Mouse (Mus musculus) adrenal gland, postnatal 10 days (tissue): ENCODE data around the gene Slain2. TPM values are rescaled to one million over a fixed set of nuclear protein-coding genes. Genes with fewer than 3 reads are reported as not detected.
A peak's percentile ranks its signal among the peaks of the same experiment; 100 is the strongest.
"Not testable (repeated sequence)": the region's sequence is repeated elsewhere in the genome, so short reads cannot be mapped to it uniquely, and the experiment has no call there.

Source experiments
- DNase-seq: peaks from one replicate; pipeline ENCODE4 v3.0.0; 2021; ENCODE audit warnings: mixed read lengths
- total RNA-seq, 2 experiments: library from RNA; stranded (reverse); gene quantifications; 2 replicates each; pipeline ENCODE4 v1.2.3; 2021

Gene Slain2
- total RNA-seq, 2 experiments from 2014 or later = 56.1 to 59.8 TPM

GRCm38 (mm10) chr5:72899255-72899654 is 14.8 kb upstream of the Slain2 start:
- no peak for DNase-seq

DNA sequence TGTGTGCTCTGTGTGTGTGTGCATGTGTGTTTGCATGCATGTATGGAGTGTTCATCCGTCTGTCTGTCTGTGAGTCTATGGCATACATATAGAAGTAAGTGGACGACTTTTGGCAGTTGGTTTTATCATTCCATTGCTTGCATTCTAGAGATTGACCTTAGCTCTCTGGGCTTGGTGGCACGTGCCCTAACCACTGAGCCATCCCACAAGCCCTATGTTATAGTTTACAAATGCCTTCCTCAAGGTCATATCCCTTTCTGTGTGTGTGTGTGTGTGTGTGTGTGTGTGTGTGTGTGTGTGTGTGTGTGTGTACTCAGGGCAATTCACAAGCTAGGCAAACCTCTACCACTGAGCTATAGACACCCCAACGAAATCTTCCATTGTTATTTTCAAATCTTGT is 12.2 kb upstream of the Slain2 start:
- no peak for DNase-seq

DNA sequence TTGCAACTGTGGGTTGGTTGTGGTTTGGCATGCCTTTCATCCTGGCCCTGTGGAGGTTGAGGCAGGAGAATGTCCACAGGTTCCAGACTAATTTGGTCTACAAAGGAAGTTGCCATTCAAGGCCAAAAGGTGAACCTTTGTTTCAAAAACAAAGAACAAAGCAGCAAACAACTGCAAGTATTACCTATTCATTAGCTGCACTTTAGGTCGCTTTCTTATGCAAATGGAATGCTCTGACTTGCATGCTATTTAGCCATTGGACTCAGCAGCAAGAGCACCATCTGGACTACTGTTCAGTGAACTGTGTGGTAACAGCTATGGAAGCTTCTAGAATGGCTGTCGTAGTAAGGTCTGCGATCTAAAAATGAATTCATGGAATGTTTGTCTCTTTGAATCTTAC is 11.8 kb upstream of the Slain2 start:
- DNase-seq = no peak

DNA sequence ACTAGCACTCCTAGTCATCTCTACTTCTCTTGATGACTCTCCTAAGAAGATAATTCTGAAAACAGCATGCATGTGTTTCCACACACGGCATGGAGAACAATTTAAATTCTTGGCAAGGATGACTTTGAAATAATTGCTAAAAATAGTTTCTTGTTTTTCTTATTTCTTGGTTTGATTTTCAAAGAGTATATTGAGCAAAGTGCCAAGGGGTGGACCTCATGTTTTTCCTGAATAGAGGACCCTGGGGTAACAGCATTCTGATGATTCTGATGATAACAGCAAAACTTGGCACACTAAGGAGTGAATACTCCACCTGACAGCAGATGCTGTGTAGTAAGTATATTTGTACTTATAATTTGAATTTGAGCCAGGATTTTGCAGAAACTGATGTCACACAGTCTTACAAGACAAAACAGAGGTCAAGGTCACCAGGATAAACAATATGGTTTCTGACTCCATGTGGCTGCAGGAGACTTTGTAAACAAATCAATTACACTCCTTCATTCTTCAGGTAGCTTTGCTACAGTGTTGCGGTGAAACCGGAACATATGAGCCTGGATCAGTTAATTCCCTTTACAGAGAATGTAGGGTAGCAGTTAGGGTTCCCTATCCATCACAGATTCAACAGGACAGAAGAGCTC is 11.1 kb upstream of the Slain2 start:
- DNase-seq = no peak

- no peak for DNase-seq
Measured at GRCm38 (mm10) chr5:72904903-72905790, 9.0 kb upstream of the Slain2 start.

DNA sequence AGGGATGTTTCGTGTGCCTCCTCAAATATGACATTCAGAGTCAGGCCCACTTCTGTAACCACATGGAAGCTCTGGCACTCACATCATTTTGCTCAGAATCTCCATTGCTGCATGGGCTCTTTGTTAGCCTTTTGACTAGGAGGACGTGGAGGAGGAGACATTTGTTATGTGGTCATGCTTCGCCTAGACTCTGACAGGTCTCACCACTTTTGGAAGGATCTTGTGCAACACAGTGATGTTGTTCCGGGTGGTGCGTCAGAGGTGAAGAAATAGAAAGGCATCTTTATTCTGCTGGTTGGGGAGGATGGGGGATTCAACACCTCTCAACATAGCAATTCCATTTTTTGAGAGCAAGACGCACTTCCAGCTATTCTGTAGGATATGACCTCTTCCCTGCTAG is 6.7 kb upstream of the Slain2 start:
- DNase-seq = no peak

GRCm38 (mm10) chr5:72908324-72908936 is 5.7 kb upstream of the Slain2 start:
- no peak for DNase-seq

DNA sequence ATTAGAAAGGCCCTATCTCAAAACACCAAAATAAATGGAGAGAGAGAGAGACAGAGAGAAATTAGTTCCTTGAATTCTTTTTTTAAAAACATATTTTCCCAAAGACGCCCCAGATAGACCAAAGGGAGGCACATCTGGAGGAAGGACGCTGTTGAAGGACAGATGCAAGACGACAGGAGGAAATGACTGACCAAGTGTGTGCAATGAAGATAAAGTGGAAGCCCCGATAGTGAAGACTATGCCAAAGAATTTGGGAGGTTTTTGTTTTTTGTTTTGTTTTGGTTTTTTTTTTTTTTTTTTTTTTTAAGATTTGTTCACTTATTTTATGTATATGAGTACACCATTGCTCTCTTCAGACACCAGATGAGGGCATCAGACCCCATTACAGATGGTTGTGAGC is 4.7 kb upstream of the Slain2 start:
- no peak for DNase-seq

GRCm38 (mm10) chr5:72910373-72910772 is 3.7 kb upstream of the Slain2 start:
- DNase-seq = peak; percentile 48

DNA sequence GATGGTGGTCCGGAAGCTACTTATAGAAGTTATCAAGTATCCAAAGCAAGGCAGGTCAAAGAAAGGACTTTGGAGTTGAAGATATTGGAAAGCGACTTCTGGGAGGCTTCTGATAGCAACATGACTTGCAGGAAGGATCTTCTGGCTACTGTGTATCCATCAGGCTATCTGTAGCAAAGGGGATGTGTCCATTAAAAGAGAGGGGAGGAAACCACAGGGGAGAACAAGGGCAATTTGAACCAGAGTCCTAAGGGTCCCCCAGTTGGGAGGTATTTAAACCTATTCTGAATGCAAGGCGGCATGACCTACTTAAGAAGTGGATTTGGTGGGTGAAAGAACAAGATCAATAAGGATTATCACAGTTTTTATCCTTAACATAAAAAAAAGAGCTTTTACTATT is 2.8 kb upstream of the Slain2 start:
- no peak for DNase-seq

- DNase-seq = peak; percentile 76
Measured at GRCm38 (mm10) chr5:72914633-72915561, 793 bp downstream of the Slain2 start.

- no peak for DNase-seq
Measured at GRCm38 (mm10) chr5:72916048-72916447, 1.9 kb downstream of the Slain2 start.

GRCm38 (mm10) chr5:72916851-72917250 is 2.7 kb downstream of the Slain2 start:
- DNase-seq = no peak

DNA sequence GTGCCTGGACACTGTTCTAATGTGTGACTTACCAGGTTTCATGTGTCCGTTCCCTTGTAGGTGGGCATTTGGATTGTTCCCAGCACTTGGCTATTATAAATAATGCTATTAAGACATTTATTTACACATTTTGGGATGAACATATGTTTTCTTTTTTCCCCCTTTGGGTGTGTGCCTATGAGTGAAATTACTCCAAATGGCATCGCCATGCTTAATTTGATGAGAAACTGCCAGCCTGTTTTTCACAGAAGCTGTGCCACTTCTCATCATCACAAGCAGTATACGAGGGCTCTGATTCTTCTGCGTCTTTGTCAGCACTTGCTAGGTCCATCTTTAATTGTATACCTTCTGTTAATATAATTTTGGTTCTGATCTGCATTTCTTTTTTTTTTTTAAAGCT is 6.3 kb downstream of the Slain2 start:
- DNase-seq = no peak

DNA sequence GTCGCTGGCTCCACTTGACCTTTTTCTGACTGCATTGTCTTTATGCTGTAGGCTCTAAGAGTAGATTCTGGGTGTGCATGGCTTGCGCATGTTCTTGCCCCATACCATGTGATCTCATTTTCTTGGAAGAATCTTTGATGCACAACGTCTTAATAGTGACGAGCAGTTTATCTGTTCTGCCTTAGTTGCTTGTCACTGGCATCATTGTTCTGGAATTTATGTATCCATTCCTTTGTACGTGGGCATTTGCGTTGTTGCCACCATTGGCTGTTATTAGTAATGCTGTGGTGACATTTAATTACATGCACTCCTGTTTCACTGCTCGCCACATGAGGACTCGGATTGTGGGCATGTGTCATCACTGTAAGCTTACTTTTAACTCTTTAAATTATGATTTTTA is 7.1 kb downstream of the Slain2 start:
- no peak for DNase-seq

- no peak for DNase-seq
Measured at GRCm38 (mm10) chr5:72922796-72923195, 8.7 kb downstream of the Slain2 start.

DNA sequence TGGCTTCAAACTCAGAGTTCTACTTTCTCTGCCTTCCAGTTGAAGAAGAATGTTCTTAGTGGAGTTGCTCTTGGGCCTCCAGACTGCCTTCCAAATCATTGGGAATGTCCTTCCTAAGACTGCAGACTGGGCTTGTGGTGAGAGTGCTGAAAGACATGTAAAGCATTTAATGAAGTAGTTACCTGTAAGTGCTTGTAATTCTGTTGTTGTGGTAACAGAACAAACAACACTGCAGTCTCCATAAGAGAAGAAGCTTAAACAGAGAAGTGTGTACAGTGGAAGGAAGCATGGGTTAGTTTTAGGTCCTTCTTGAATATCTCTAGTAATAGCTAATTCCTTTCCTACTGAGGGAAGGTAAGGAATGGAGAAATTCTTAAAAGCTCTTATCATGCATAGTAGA is 13.0 kb downstream of the Slain2 start:
- DNase-seq = no peak

- DNase-seq = no peak
Measured at GRCm38 (mm10) chr5:72933026-72933675, 19.0 kb downstream of the Slain2 start.

DNA sequence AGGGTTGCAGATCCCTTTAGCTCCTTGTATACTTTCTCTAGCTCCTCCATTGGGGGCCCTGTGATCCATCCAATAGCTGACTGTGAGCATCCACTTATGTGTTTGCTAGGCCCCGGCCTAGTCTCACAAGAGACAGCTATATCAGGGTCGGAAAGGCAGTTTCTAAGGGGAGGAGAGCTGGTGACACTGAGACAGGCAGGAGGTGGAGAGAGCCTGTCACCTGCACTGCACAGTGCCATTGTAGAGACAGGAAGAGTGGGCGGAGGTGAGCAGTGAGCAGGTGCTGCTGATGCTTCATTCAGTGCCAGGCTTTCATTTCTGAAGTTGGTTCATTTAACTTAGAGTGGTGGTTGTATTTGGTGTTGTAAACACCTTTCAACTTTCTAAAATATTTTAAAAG is 24.3 kb downstream of the Slain2 start:
- DNase-seq = not testable (repeated sequence)

DNA sequence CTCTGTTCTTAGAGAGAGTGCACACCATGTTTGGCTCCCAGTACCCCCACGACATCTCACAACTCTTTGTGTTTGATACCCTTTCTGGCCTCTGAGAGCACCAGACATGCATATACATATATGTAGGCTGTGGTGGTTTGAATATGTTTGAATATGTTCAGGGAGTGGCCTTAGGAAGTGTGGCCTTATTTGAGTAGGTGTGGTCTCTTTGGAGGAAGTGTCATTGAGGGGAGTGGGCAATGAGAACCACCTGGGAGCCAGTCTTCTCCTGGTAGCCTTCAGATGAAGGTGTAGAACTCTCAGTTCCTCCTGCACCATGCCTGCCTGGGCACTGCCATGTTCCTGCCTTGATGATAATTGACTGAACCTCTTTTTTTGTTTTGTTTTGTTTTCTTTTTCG is 25.2 kb downstream of the Slain2 start:
- no peak for DNase-seq

GRCm38 (mm10) chr5:72940906-72941432 is 26.9 kb downstream of the Slain2 start:
- DNase-seq = no peak
